Mouse (Mus musculus) CH12.LX (cell line): ENCODE measurements at regions not wholly inside any gene's neighbourhood (a gene's known extent, or its start where the extent isn't known, plus 50 kb on each side); places are given as distances from the start of the nearest gene placed in this dataset.

ENCODE experiments used
- DNase-seq: peaks from one replicate; pipeline ENCODE4 v3.0.0-alpha.2; 2013; ENCODE audit errors: extremely low read depth
- H3K27ac ChIP-seq: 2 replicates; pipeline ENCODE4 v1.5.1; 2012; ENCODE audit warnings: low read depth, mild to moderate bottlenecking, control low read depth, moderate library complexity; ENCODE audit not compliant: insufficient read depth
- H3K27me3 ChIP-seq: replicated peaks from 2 replicates; pipeline ENCODE3; 2012; ENCODE audit warnings: inconsistent platforms
- H3K36me3 ChIP-seq, 2 experiments: replicated peaks in 1 of 2; 2 replicates each; pipeline versions ENCODE3 to v1.6.1; 2012; ENCODE audit warnings: inconsistent platforms in 1 of 2, low read length in 1 of 2, mild to moderate bottlenecking in 1 of 2, mixed read lengths in 1 of 2, moderate library complexity in 1 of 2; ENCODE audit not compliant: control insufficient read depth in 1 of 2, insufficient read depth in 1 of 2
- H3K4me1 ChIP-seq, 2 experiments: 2 replicates each; pipeline ENCODE4 v1.6.1; 2012; ENCODE audit warnings: inconsistent platforms in 1 of 2, moderate library complexity in 1 of 2; ENCODE audit not compliant: insufficient read depth in 2 of 2, control insufficient read depth in 1 of 2
- H3K4me2 ChIP-seq: 2 replicates; pipeline ENCODE4 v1.6.1; 2012; ENCODE audit warnings: low read depth, mild to moderate bottlenecking, control low read depth; ENCODE audit not compliant: poor library complexity, insufficient read depth, severe bottlenecking
- H3K4me3 ChIP-seq, 3 experiments: fragments of 150-350 bp in 1 of 3; sonication (generic) in 1 of 3; replicated peaks in 1 of 3; 2 replicates each; pipeline versions ENCODE3 to v1.5.1; 2011 to 2012; ENCODE audit warnings: low read depth in 2 of 3, low read length in 2 of 3, mild to moderate bottlenecking in 2 of 3, moderate library complexity in 2 of 3, control low read depth in 1 of 3, improper control_type of control experiment in 1 of 3, inconsistent platforms in 1 of 3, mixed read lengths in 1 of 3; ENCODE audit not compliant: poor library complexity in 1 of 3
- H3K79me2 ChIP-seq: replicated peaks from 2 replicates; pipeline ENCODE4 v1.6.1; 2012; ENCODE audit warnings: mild to moderate bottlenecking, moderate library complexity; ENCODE audit not compliant: control insufficient read depth, poor library complexity, insufficient read depth, severe bottlenecking; ENCODE audit errors: extremely low read depth
- H3K9ac ChIP-seq: 2 replicates; pipeline ENCODE4 v1.6.1; 2012; ENCODE audit warnings: low read depth, mild to moderate bottlenecking, control low read depth, moderate library complexity; ENCODE audit not compliant: insufficient read depth
- H3K9me3 ChIP-seq: replicated peaks from 2 replicates; pipeline ENCODE3; 2012; ENCODE audit warnings: low read length, inconsistent platforms, mixed read lengths
- BHLHE40 ChIP-seq: IDR thresholded peaks from 2 replicates; pipeline ENCODE4 v1.6.1; 2011; ENCODE audit warnings: mild to moderate bottlenecking, low read depth, low read length, improper control_type of control experiment
- CHD1 ChIP-seq: IDR thresholded peaks from 2 replicates; pipeline ENCODE4 v1.6.1; 2012; ENCODE audit warnings: low read depth, low read length, improper control_type of control experiment, inconsistent platforms
- CHD2 ChIP-seq: IDR thresholded peaks from 2 replicates; pipeline ENCODE4 v1.6.1; 2011; ENCODE audit warnings: low read length, improper control_type of control experiment
- CTCF ChIP-seq, 2 experiments: IDR thresholded peaks in 1 of 2; conservative IDR thresholded peaks in 1 of 2; 2 replicates each; pipeline ENCODE4 v1.5.1; 2011 to 2012; ENCODE audit warnings: low read depth in 2 of 2, low read length in 2 of 2, improper control_type of control experiment in 1 of 2, inconsistent platforms in 1 of 2, mild to moderate bottlenecking in 1 of 2, moderate library complexity in 1 of 2
- E2F4 ChIP-seq: IDR thresholded peaks from 2 replicates; pipeline ENCODE4 v1.6.1; 2011; ENCODE audit warnings: low read depth, low read length, improper control_type of control experiment; ENCODE audit not compliant: insufficient replicate concordance
- ELF1 ChIP-seq: IDR thresholded peaks from 2 replicates; pipeline ENCODE4 v1.6.1; 2014; ENCODE audit warnings: low read depth, mild to moderate bottlenecking, inconsistent platforms, low read length, improper control_type of control experiment
- EP300 ChIP-seq: IDR thresholded peaks from 2 replicates; pipeline ENCODE4 v1.6.1; 2011; ENCODE audit warnings: low read length, improper control_type of control experiment
- GABPA ChIP-seq: IDR thresholded peaks from 2 replicates; pipeline ENCODE4 v1.6.1; 2012; ENCODE audit warnings: low read depth, low read length, improper control_type of control experiment, inconsistent platforms; ENCODE audit not compliant: insufficient replicate concordance
- JUN ChIP-seq: IDR thresholded peaks from 2 replicates; pipeline ENCODE4 v1.6.1; 2011; ENCODE audit warnings: low read depth, mild to moderate bottlenecking, low read length, improper control_type of control experiment, moderate library complexity; ENCODE audit not compliant: insufficient read depth
- MAFK ChIP-seq: IDR thresholded peaks from 2 replicates; pipeline ENCODE4 v1.6.1; 2011; ENCODE audit warnings: low read length, improper control_type of control experiment; ENCODE audit not compliant: insufficient replicate concordance
- MAZ ChIP-seq: IDR thresholded peaks from 2 replicates; pipeline ENCODE4 v1.6.1; 2012; ENCODE audit warnings: low read depth, mild to moderate bottlenecking, inconsistent platforms, low read length, improper control_type of control experiment, moderate library complexity
- PAX5 ChIP-seq: IDR thresholded peaks from 2 replicates; pipeline ENCODE4 v1.6.1; 2012; ENCODE audit warnings: low read length, inconsistent platforms, mixed read lengths
- POLR2A ChIP-seq: IDR thresholded peaks from 2 replicates; pipeline ENCODE4 v1.6.1; 2011; ENCODE audit warnings: low read depth, mild to moderate bottlenecking, improper control_type of control experiment, low read length
- RAD21 ChIP-seq: IDR thresholded peaks from 2 replicates; pipeline ENCODE4 v1.6.1; 2011; ENCODE audit warnings: low read depth, mild to moderate bottlenecking, low read length, improper control_type of control experiment, moderate library complexity
- RCOR1 ChIP-seq: conservative IDR thresholded peaks from 2 replicates; pipeline ENCODE4 v1.6.1; 2012; ENCODE audit warnings: low read depth, mild to moderate bottlenecking, inconsistent platforms, low read length, improper control_type of control experiment
- SIN3A ChIP-seq: IDR thresholded peaks from 2 replicates; pipeline ENCODE4 v1.6.1; 2012; ENCODE audit warnings: low read length, improper control_type of control experiment, inconsistent platforms
- SMC3 ChIP-seq: IDR thresholded peaks from 2 replicates; pipeline ENCODE4 v1.6.1; 2011; ENCODE audit warnings: low read depth, low read length, improper control_type of control experiment
- UBTF ChIP-seq: IDR thresholded peaks from 2 replicates; pipeline ENCODE4 v1.6.1; 2012; ENCODE audit warnings: low read depth, mild to moderate bottlenecking, inconsistent platforms, low read length, improper control_type of control experiment, moderate library complexity
- USF1 ChIP-seq: IDR thresholded peaks from 2 replicates; pipeline ENCODE4 v1.6.1; 2014; ENCODE audit warnings: low read depth, mild to moderate bottlenecking, inconsistent platforms, low read length, improper control_type of control experiment
- USF2 ChIP-seq: conservative IDR thresholded peaks from 2 replicates; pipeline ENCODE4 v1.6.1; 2011; ENCODE audit warnings: low read depth, low read length, improper control_type of control experiment
- ZC3H11A ChIP-seq: IDR thresholded peaks from 2 replicates; pipeline ENCODE4 v1.6.1; 2012; ENCODE audit warnings: low read depth, mild to moderate bottlenecking, inconsistent platforms, low read length, improper control_type of control experiment
- ZKSCAN1 ChIP-seq: IDR thresholded peaks from 2 replicates; pipeline ENCODE4 v1.6.1; 2012; ENCODE audit warnings: low read depth, inconsistent platforms, low read length, improper control_type of control experiment, borderline replicate concordance
- ZMIZ1 ChIP-seq: IDR thresholded peaks from 2 replicates; pipeline ENCODE4 v1.6.1; 2012; ENCODE audit warnings: low read depth, mild to moderate bottlenecking, inconsistent platforms, low read length, improper control_type of control experiment
- ZNF384 ChIP-seq: IDR thresholded peaks from 2 replicates; pipeline ENCODE4 v1.6.1; 2012; ENCODE audit warnings: low read depth, low read length, improper control_type of control experiment, inconsistent platforms
- dilution Hi-C: fragments of 300-500 bp; cut with MboI; formaldehyde crosslinking; loops from 2 replicates; pipeline ENCODE4 v1.14.3; 2020; ENCODE audit warnings: low sequenced_read_pairs; ENCODE audit not compliant: extremely low pct_unique_long_range_greater_than_20kb, extremely low pct_ligation_motif_present
- in situ Hi-C: fragments of 300-500 bp; cut with MboI; formaldehyde crosslinking; loops from 3 replicates; pipeline ENCODE4 v1.14.3; 2019; ENCODE audit warnings: low sequenced_read_pairs, low pct_ligation_motif_present, low pct_unique_long_range_greater_than_20kb, mixed read lengths

GRCm38 (mm10) chr12:77531294-77531693 is 293.4 kb downstream of the Fut8 start:
- dilution Hi-C loops (no loop called here), in situ Hi-C loops (loop anchor here (25.0 kb wide), 2 partner anchors 269 to 544 kb away; no protein-coding TSS in a partner anchor)
- Histone ChIP-seq H3K27me3 (no peaks in the 10 kb centered on the region), H3K4me2 (no peak overlapping the region), H3K4me1 (peaks cover 7 to 38% of the 10 kb centered on the region in 2 experiments), H3K27ac (no peak overlapping the region), H3K9me3 (no peaks in the 10 kb centered on the region), H3K9ac (no peak overlapping the region), H3K36me3 (no peaks in the 10 kb centered on the region), H3K4me3 (no peak overlapping the region), H3K79me2 (no peaks in the 10 kb centered on the region)
- TF ChIP-seq CTCF (conservative IDR thresholded peaks at IDR 0.05 in 1 of 2, IDR thresholded peaks at IDR 0.05 in 1 of 2; ENCODE audit: low read depth in 2 of 2, low read length in 2 of 2) (peak in 1 of 2 experiments; percentile 81; a peak in 3 of 4 replicates), RAD21 (peak; percentile 76), PAX5 (no peak), MAZ (peak; percentile 48; the same call in 1 of the 2 replicates), SIN3A (no peak), BHLHE40 (no peak), SMC3 (peak; percentile 84), ZC3H11A (peak; percentile 27; the same call in 1 of the 2 replicates), GABPA (no peak), USF2 (no peak)
- DNase-seq, result peak; percentile 49

- H3K27ac ChIP-seq, result no peak overlapping the region
- no peak for DNase-seq
Measured at GRCm38 (mm10) chr12:77532547-77532946, 294.6 kb downstream of the Fut8 start.

GRCm38 (mm10) chr12:77533606-77534005 is 295.7 kb downstream of the Fut8 start:
- Histone ChIP-seq H3K36me3 (no peaks in the 10 kb centered on the region), H3K9ac (no peak overlapping the region), H3K4me1 (peaks cover 11 to 58% of the 10 kb centered on the region in 2 experiments), H3K79me2 (no peaks in the 10 kb centered on the region), H3K9me3 (no peaks in the 10 kb centered on the region), H3K4me3 (no peak overlapping the region), H3K27me3 (no peaks in the 10 kb centered on the region), H3K4me2 (no peak overlapping the region), H3K27ac (no peak overlapping the region)
- dilution Hi-C loops, result no loop called here
- no peak for DNase-seq
- in situ Hi-C loops, result loop anchor here (25.0 kb wide), 2 partner anchors 271 to 546 kb away; no protein-coding TSS in a partner anchor
- TF ChIP-seq MAZ (no peak), CHD2 (no peak), E2F4 (no peak), ZKSCAN1 (no peak), USF2 (no peak), JUN (no peak), POLR2A (no peak), USF1 (no peak), GABPA (no peak), CHD1 (no peak), PAX5 (no peak), ZNF384 (no peak), ELF1 (no peak)

More at GRCm38 (mm10) chr12:77532547-77532946, 294.6 kb downstream of the Fut8 start:
- H3K4me2 ChIP-seq, result no peak overlapping the region
- in situ Hi-C loops (loop anchor here (25.0 kb wide), 2 partner anchors 270 to 545 kb away; no protein-coding TSS in a partner anchor), dilution Hi-C loops (no loop called here)
- TF ChIP-seq RCOR1 (no peak), CHD1 (no peak), EP300 (no peak), CTCF (conservative IDR thresholded peaks at IDR 0.05 in 1 of 2, IDR thresholded peaks at IDR 0.05 in 1 of 2; ENCODE audit: low read depth in 2 of 2, low read length in 2 of 2) (no peak), ELF1 (no peak), ZMIZ1 (no peak), MAFK (no peak), UBTF (no peak), PAX5 (no peak)
- H3K4me1 ChIP-seq, result peaks cover 11 to 47% of the 10 kb centered on the region in 2 experiments
- H3K4me3 ChIP-seq, result no peak overlapping the region
- no peaks in the 10 kb centered on the region for H3K79me2 ChIP-seq
- H3K9ac ChIP-seq, result no peak overlapping the region
- no peaks in the 10 kb centered on the region for H3K36me3 ChIP-seq
- H3K27me3 ChIP-seq, result no peaks in the 10 kb centered on the region
- no peaks in the 10 kb centered on the region for H3K9me3 ChIP-seq
